Mouse (Mus musculus) hindbrain, embryonic 10.5 days (tissue): ENCODE results near the gene Mcpt2. TPM values are rescaled to one million over a fixed set of nuclear protein-coding genes. Genes with fewer than 3 reads are reported as not detected.
"Not testable (repeated sequence)": the region's sequence is repeated elsewhere in the genome, so short reads cannot be mapped to it uniquely, and the experiment has no call there.

Experiments
- DNase-seq: peaks from one replicate; pipeline ENCODE4 v3.0.0-alpha.2; 2017; ENCODE audit warnings: low spot score
- H3K27ac ChIP-seq: fragments of 300-500 bp; sonication (generic); 2 replicates; pipeline ENCODE4 v1.5.1; 2016; ENCODE audit warnings: mild to moderate bottlenecking, moderate library complexity
- H3K27me3 ChIP-seq: fragments of 300-500 bp; sonication (generic); 2 replicates; pipeline ENCODE4 v1.6.1; 2016; ENCODE audit warnings: mild to moderate bottlenecking; ENCODE audit not compliant: poor library complexity, insufficient read depth, severe bottlenecking
- H3K36me3 ChIP-seq: fragments of 300-500 bp; sonication (generic); 2 replicates; pipeline ENCODE4 v1.6.1; 2016; ENCODE audit warnings: mild to moderate bottlenecking, moderate library complexity
- H3K4me1 ChIP-seq: fragments of 300-500 bp; sonication (generic); replicated peaks from 2 replicates; pipeline ENCODE4 v1.6.1; 2016; ENCODE audit warnings: mild to moderate bottlenecking
- H3K4me3 ChIP-seq: fragments of 300-500 bp; sonication (generic); 2 replicates; pipeline ENCODE4 v1.5.1; 2016; ENCODE audit warnings: mild to moderate bottlenecking, moderate library complexity
- H3K9me3 ChIP-seq: fragments of 300-500 bp; sonication (generic); 2 replicates; pipeline ENCODE4 v1.6.1; 2016; ENCODE audit warnings: mild to moderate bottlenecking, moderate library complexity
- WGBS: fragments of 180-500 bp; shearing (Covaris S2); methylation state at CpG from one replicate; pipeline ENCODE4 v1.1.7; 2016; 5-methylcytosine and 5-hydroxymethylcytosine counted together
- polyA plus RNA-seq: library from polyadenylated mRNA; unstranded; fragments of >200 nt; fragmentation: Nextera tagmentation; extraction: Ambion mirVana; gene quantifications from 2 replicates; pipeline ENCODE4 v1.2.1, GENCODE M21; 2016

The Mcpt2 gene
- polyA plus RNA-seq = not detected in 2 replicates

DNA sequence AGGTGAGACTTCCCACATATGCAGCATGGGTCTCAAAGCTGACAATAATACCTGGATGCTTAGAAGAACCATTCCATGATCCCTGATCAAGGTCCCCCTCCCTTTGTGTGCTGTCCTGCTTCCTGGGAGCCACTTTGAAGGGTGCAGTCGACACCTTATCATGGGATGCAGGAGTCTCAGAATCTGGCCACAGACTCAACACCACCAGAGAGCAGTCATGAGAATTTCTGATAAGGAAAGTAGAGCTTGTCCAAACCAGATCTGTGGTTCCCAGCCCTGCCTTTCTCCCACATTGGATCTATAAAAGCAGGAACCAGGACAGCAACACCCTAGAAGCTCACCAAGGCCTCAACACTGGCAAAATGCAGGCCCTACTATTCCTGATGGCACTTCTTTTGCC, at the start of gene Mcpt2:
Mcpt2 (plus strand) TSS at position 250 of the 400 bp plus-strand sequence.
- 80% methylated on average over 1 of the region's 1 CpGs for WGBS
- H3K36me3 ChIP-seq, H3K27me3 ChIP-seq, H3K9me3 ChIP-seq, H3K4me1 ChIP-seq, DNase-seq, H3K27ac ChIP-seq, H3K4me3 ChIP-seq: not testable (repeated sequence)

DNA sequence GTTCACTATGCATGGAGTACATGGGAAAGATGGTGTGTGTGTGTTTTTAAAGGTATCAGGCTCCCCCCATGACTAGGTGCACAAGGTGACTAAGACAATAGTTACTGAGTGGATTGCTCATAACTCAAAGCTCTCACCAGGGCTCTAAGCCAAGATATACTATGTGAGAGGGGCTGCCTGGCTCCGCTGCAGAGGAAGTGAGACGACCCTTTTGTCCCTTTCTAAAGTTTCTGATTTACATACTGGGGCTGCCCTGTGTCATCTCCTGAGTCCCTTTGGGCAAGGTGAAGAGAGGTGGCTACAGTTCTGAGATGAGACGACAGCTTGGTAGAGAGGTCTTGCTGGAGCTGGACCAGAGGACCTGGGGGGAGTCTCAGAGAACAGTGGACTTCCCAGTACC, 28.7 kb upstream of the Mcpt2 start:
- 78% methylated on average over 3 of the region's 3 CpGs for WGBS
- Histone ChIP-seq H3K27me3 (no peaks in the 10 kb centered on the region), H3K4me1 (no peaks in the 10 kb centered on the region), H3K9me3 (no peaks in the 10 kb centered on the region), H3K4me3 (no peak overlapping the region), H3K27ac (no peak overlapping the region), H3K36me3 (no peaks in the 10 kb centered on the region)
- no peak for DNase-seq

DNA sequence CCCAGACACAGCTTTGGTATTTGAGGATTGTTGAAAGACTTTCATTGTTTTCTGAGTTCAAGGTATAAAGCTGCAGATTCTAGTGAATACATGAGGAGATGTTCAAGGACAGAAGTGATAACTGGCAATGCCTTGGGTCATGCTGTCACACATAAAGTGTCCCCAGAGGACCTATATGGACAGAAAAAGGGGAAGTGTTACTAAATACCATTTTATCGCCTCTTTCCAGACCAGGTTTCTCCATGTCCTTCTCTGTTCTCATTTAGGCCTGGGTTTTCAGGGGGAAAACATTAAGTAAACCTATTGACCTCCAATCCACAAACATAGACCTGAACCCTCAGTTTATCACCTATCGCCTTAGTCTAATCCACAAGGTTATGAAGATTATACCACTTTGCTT, 27.9 kb upstream of the Mcpt2 start:
- Histone ChIP-seq H3K9me3 (no peaks in the 10 kb centered on the region), H3K27me3 (no peaks in the 10 kb centered on the region), H3K27ac (no peak overlapping the region), H3K4me1 (no peaks in the 10 kb centered on the region), H3K4me3 (no peak overlapping the region), H3K36me3 (no peaks in the 10 kb centered on the region)
- WGBS = 90% methylated on average over 2 of the region's 2 CpGs
- no peak for DNase-seq

GRCm38 (mm10) chr14:56017671-56018070, 24.2 kb upstream of the Mcpt2 start, which contains the start of gene Mcpt1:
Mcpt1 (plus strand) TSS chr14:56017971.
- H3K9me3 ChIP-seq, DNase-seq, H3K4me3 ChIP-seq, H3K27ac ChIP-seq, H3K4me1 ChIP-seq, H3K36me3 ChIP-seq, H3K27me3 ChIP-seq: not testable (repeated sequence)
- 85% methylated on average over 3 of the region's 3 CpGs for WGBS

DNA sequence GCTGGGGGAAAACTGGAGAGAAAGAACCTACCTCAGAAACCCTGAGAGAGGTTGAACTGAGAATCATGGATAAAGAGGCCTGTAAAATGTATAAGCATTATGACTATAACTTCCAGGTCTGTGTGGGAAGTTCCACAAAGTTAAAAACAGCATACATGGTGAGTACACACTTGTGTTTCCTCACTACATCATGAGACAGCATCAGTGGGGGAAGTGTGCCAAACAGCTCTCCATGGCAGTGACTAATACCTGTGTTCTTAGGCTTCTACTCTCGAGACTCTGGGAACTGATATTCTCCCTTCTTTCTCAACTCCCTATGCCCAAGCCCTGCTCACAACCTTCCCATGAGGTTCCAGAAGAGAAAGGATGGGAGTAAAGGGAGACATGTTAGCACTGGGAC, 22.4 kb upstream of the Mcpt2 start:
- no peaks in the 10 kb centered on the region for H3K9me3 ChIP-seq
- H3K27ac ChIP-seq = no peak overlapping the region
- H3K27me3 ChIP-seq = no peaks in the 10 kb centered on the region
- no peak for DNase-seq
- WGBS = 78% methylated on average over 1 of the region's 1 CpGs
- H3K4me1 ChIP-seq = no peaks in the 10 kb centered on the region
- no peaks in the 10 kb centered on the region for H3K36me3 ChIP-seq
- H3K4me3 ChIP-seq = no peak overlapping the region

DNA sequence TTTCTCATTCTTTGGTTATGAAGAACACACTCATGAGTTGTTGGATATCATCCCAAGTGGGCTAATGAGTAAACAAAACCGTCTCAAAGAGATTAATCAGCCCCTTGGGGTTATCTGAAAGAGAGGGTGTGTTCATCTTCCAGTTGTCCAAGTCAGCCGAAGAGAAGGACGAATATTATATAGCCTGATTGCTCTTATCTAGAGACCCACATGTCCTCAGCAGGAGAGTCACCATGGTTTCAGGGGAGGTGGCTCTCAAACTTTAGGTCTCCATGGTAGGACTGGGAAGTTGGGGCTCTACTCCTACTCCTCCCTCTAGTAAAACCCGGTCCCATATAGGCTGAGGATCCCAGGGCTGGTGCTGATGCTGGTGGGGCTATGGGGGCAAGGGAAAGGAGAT, 20.5 kb upstream of the Mcpt2 start:
- not testable (repeated sequence) for H3K4me1 ChIP-seq, H3K9me3 ChIP-seq, H3K27me3 ChIP-seq, DNase-seq, H3K27ac ChIP-seq, H3K36me3 ChIP-seq, H3K4me3 ChIP-seq
- 85% methylated on average over 4 of the region's 4 CpGs for WGBS

GRCm38 (mm10) chr14:56030395-56030794, 11.4 kb upstream of the Mcpt2 start, which contains the start of gene Mcpt9:
Mcpt9 (minus strand) TSS chr14:56030495.
- not testable (repeated sequence) for H3K27me3 ChIP-seq, H3K9me3 ChIP-seq, H3K27ac ChIP-seq, H3K4me1 ChIP-seq, H3K36me3 ChIP-seq, DNase-seq, H3K4me3 ChIP-seq
- 79% methylated on average over 3 of the region's 3 CpGs for WGBS

DNA sequence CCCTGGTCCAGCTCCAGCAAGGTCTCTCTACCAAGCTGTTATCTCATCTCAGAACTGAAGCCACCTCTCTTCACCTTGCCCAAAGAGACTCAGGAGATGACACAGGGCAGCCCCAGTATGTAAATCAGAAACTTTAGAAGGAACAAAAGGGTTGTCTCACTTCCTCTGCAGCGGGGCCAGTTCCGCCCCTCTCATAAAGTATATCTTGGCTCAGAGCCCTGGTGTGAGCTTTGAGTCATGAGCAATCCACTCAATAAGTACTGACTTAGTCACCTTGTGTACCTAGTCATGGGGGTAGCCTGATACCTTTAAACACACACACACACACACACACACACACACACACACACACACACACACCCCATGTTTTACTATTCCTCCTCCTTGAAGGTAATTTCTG, 7.4 kb upstream of the Mcpt2 start:
- H3K36me3 ChIP-seq = no peaks in the 10 kb centered on the region
- no peaks in the 10 kb centered on the region for H3K9me3 ChIP-seq
- H3K4me3 ChIP-seq = no peak overlapping the region
- DNase-seq = no peak
- no peaks in the 10 kb centered on the region for H3K27me3 ChIP-seq
- no peaks in the 10 kb centered on the region for H3K4me1 ChIP-seq
- no peak overlapping the region for H3K27ac ChIP-seq
- WGBS = 93% methylated on average over 2 of the region's 2 CpGs

DNA sequence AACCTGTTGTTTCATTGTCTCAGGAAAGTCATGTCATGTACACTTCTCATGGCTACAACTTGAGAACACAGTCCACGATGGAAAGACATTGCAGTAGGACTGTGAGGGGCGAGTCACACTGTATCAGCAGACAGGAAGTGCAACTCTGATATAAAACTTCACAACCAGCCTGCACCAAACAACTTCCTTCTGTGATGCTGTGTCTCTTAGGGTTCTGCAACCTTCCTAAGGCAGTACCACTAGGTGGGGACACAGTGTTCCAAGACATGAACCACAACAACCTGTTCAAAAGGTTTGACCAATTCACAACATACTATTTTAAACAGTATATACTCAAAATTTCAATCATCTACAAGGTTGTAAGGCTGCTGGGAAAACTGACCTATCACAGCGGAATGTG, 13.6 kb downstream of the Mcpt2 start:
- no peaks in the 10 kb centered on the region for H3K36me3 ChIP-seq
- no peak overlapping the region for H3K4me3 ChIP-seq
- no peaks in the 10 kb centered on the region for H3K9me3 ChIP-seq
- no peak for DNase-seq
- no peaks in the 10 kb centered on the region for H3K4me1 ChIP-seq
- WGBS = 87% methylated on average over 3 of the region's 3 CpGs
- H3K27me3 ChIP-seq = no peaks in the 10 kb centered on the region
- H3K27ac ChIP-seq = no peak overlapping the region

GRCm38 (mm10) chr14:56057722-56058121, 15.9 kb downstream of the Mcpt2 start:
- H3K36me3 ChIP-seq = no peaks in the 10 kb centered on the region
- no peak overlapping the region for H3K27ac ChIP-seq
- 87% methylated on average over 4 of the region's 4 CpGs for WGBS
- H3K4me1 ChIP-seq = no peaks in the 10 kb centered on the region
- H3K4me3 ChIP-seq = no peak overlapping the region
- H3K9me3 ChIP-seq = no peaks in the 10 kb centered on the region
- no peak for DNase-seq
- no peaks in the 10 kb centered on the region for H3K27me3 ChIP-seq

GRCm38 (mm10) chr14:56062213-56062612, 20.4 kb downstream of the Mcpt2 start, which contains the start of gene Mcpt4:
Mcpt4 (minus strand) TSS chr14:56062313.
- not testable (repeated sequence) for H3K27me3 ChIP-seq, H3K27ac ChIP-seq, DNase-seq, H3K9me3 ChIP-seq, H3K4me1 ChIP-seq, H3K36me3 ChIP-seq, H3K4me3 ChIP-seq
- 76% methylated on average over 3 of the region's 3 CpGs for WGBS

- H3K36me3 ChIP-seq = no peaks in the 10 kb centered on the region
- DNase-seq = no peak
- no peaks in the 10 kb centered on the region for H3K9me3 ChIP-seq
- WGBS = 83% methylated on average over 4 of the region's 4 CpGs
- no peak overlapping the region for H3K27ac ChIP-seq
- no peaks in the 10 kb centered on the region for H3K4me1 ChIP-seq
- H3K27me3 ChIP-seq = no peaks in the 10 kb centered on the region
- no peak overlapping the region for H3K4me3 ChIP-seq
These were observed 40.2 kb downstream of the Mcpt2 start for GRCm38 (mm10) chr14:56082016-56082415.

DNA sequence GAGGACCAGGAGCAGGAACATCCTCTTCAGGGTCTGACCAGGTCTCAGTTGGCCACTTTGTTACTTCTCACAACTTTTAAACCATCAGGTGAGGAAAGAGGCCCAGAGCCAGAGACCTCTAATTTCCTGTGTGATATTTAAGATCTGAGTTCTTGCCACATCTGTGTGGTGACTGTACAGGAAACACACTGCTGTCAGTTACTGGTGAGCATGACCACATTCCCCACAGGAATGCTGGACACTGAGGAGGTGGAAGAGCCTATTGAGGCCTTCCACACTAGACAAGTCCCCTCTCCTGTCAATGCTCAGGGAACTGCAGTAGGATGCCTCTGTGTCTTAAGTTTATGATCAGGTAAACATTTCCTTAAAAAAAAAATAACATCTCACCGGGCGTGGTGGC, 43.3 kb downstream of the Mcpt2 start, which contains the start of gene Mcpt8:
Mcpt8 (minus strand) TSS at position 107 of the 400 bp plus-strand sequence.
- Histone ChIP-seq H3K36me3 (no peaks in the 10 kb centered on the region), H3K27me3 (no peaks in the 10 kb centered on the region), H3K4me1 (no peaks in the 10 kb centered on the region), H3K27ac (no peak within 1 kb of the TSS), H3K4me3 (no peak within 1 kb of the TSS), H3K9me3 (no peaks in the 10 kb centered on the region)
- DNase-seq = no peak
- 98% methylated on average over 2 of the region's 2 CpGs for WGBS

GRCm38 (mm10) chr14:56086711-56087110, 44.9 kb downstream of the Mcpt2 start:
- 81% methylated on average over 3 of the region's 3 CpGs for WGBS
- H3K4me3 ChIP-seq = no peak overlapping the region
- H3K36me3 ChIP-seq = no peaks in the 10 kb centered on the region
- DNase-seq = no peak
- H3K27me3 ChIP-seq = no peaks in the 10 kb centered on the region
- no peaks in the 10 kb centered on the region for H3K9me3 ChIP-seq
- no peaks in the 10 kb centered on the region for H3K4me1 ChIP-seq
- H3K27ac ChIP-seq = no peak overlapping the region
